ENCODE assay signal across 9 mouse cellular contexts in genomic region chr9:11206829-11207228, GRCm38 (mm10).
DNase-seq lines count a peak whose midpoint lies in the region; ATAC-seq and TF ChIP-seq lines count a peak whose summit lies in the region.
"Had no signal": no experiment of that assay in that cellular context is flagged by ENCODE, and none has a peak within 500 bp of the region (broad histone marks: within the 10 kb centered on the region; RNA-seq: fewer than 3 reads in every experiment).

No protein-coding gene starts in this region.

- H3K9ac ChIP-seq in limb, embryonic 12.5 days (replicated peaks), result no peak overlapping the region
- no peak overlapping the region for H3K9ac ChIP-seq in heart, adult 2 months (ENCODE audit: low read depth, low read length)

- no peak for TF ChIP-seq EP300 in heart, adult 2 months (IDR thresholded peaks at IDR 0.05; ENCODE audit: insufficient read depth, low read depth, low read length)

- H3K4me1 ChIP-seq in limb, embryonic 12.5 days (replicated peaks), result no peaks in the 10 kb centered on the region
- no peaks in the 10 kb centered on the region for H3K4me1 ChIP-seq in limb, embryonic 10.5 days
- no peaks in the 10 kb centered on the region for H3K4me1 ChIP-seq in heart, adult 2 months (ENCODE audit: control insufficient read depth, insufficient read depth, low read length)

- H3K9me3 ChIP-seq in limb, embryonic 12.5 days, result no peaks in the 10 kb centered on the region
- no peaks in the 10 kb centered on the region for H3K9me3 ChIP-seq in limb, embryonic 10.5 days (replicated peaks)

- H3K27ac ChIP-seq in limb, embryonic 12.5 days, result 0 out of 2 replicates have a peak overlapping the region, but pooled peaks have one; percentile 4
- H3K27ac ChIP-seq in limb, embryonic 10.5 days, result no peak overlapping the region
- H3K27ac ChIP-seq in heart, adult 2 months, result no peak overlapping the region

- DNase-seq in limb, embryonic 10.5 days (ENCODE audit: low spot score), result no peak
- peak; percentile 31 to 32 for DNase-seq in left cerebral cortex, postnatal 10 days (ENCODE audit: extremely low spot score in 1 of 2, low spot score in 2 of 2)
- peak; percentile 60 for DNase-seq in right cerebral cortex, postnatal 25 days
- DNase-seq in thymus, postnatal 14 days, result no peak
- no peak for DNase-seq in gastrocnemius, adult 8-10 months (ENCODE audit: low spot score in 2 of 2)
- DNase-seq in heart, adult 2 months, result no peak
- DNase-seq: kidney, postnatal 25 days had no signal

- no peak overlapping the region for H3K4me3 ChIP-seq in limb, embryonic 12.5 days (replicated peaks)
- no peak overlapping the region for H3K4me3 ChIP-seq in limb, embryonic 10.5 days
- no peak overlapping the region for H3K4me3 ChIP-seq in heart, adult 2 months

- H3K79me2 ChIP-seq in heart, adult 2 months (replicated peaks; ENCODE audit: control insufficient read depth, insufficient read depth, low read length), result no peaks in the 10 kb centered on the region

- no peak for ATAC-seq in limb, embryonic 12.5 days (ENCODE audit: insufficient number of reproducible peaks, insufficient read depth, low FRiP score, low TSS enrichment, low read depth)
- peak; percentile 100 for ATAC-seq in frontal cortex, adult (ENCODE audit: low TSS enrichment)

- intact Hi-C loops in left cerebral cortex, postnatal 10 days (cut with DNase I), result no loop called here
- intact Hi-C loops in heart, adult 2 months (cut with DNase I), result no loop called here

- no peak for TF ChIP-seq POLR2A in heart, adult 2 months (IDR thresholded peaks at IDR 0.05; ENCODE audit: insufficient read depth, low read depth, low read length)

- TF ChIP-seq CTCF in heart, adult 2 months (IDR thresholded peaks at IDR 0.05), result no peak

- H3K36me3 ChIP-seq in limb, embryonic 12.5 days, result no peaks in the 10 kb centered on the region
- no peaks in the 10 kb centered on the region for H3K36me3 ChIP-seq in limb, embryonic 10.5 days
- no peaks in the 10 kb centered on the region for H3K36me3 ChIP-seq in heart, adult 2 months (ENCODE audit: control insufficient read depth, insufficient read depth, low read length)

- WGBS in limb, embryonic 12.5 days, result 61% methylated on average over 6 of the region's 6 CpGs
- WGBS in limb, embryonic 10.5 days, result 90% methylated on average over 6 of the region's 6 CpGs
- WGBS in heart, adult 2 months, result 54% methylated on average over 6 of the region's 6 CpGs

- no peaks in the 10 kb centered on the region for H3K27me3 ChIP-seq in limb, embryonic 12.5 days
- no peaks in the 10 kb centered on the region for H3K27me3 ChIP-seq in limb, embryonic 10.5 days (ENCODE audit: low read depth, poor library complexity, severe bottlenecking)
- H3K27me3 ChIP-seq in heart, adult 2 months (ENCODE audit: control insufficient read depth, insufficient read depth, low read length), result no peaks in the 10 kb centered on the region

- no peak overlapping the region for H3K4me2 ChIP-seq in limb, embryonic 12.5 days

Comparison
In these comparisons a context has a peak if more than half of its experiments do, and no peak if none do; other contexts are left out.
1. DNase-seq: peak in left cerebral cortex, postnatal 10 days (2 of 2) and right cerebral cortex, postnatal 25 days (single experiment); none in limb, embryonic 10.5 days (single experiment), thymus, postnatal 14 days (single experiment), gastrocnemius, adult 8-10 months (0 of 2) and heart, adult 2 months (0 of 2).